Mouse (Mus musculus) liver (tissue): ENCODE measurements around the gene Dirc2.

Experiments used
- DNase-seq: peaks from one replicate; pipeline ENCODE4 v3.0.0-alpha.2; 2020; ENCODE audit warnings: mixed read lengths

Dirc2 gene

DNA sequence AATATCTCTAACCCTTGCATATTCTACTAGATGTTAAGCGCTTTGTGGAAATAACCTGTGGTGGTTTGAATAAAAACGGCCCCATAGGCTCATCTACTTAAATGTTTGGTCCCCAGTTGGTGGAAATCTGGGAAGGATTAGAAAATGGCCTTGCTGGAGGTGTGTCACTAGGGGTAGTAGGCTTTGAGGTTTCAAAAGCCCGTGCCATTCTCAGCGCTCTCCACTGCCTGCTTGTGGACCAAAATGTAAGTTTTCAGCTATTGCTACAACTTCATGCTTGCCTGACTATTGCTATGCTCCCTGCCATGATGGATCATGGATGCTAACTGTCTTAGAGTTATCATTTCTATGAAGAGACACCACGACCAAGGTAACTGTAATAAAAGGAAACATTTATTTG is 2.5 kb upstream of the Dirc2 start:
- no peak for DNase-seq

DNA sequence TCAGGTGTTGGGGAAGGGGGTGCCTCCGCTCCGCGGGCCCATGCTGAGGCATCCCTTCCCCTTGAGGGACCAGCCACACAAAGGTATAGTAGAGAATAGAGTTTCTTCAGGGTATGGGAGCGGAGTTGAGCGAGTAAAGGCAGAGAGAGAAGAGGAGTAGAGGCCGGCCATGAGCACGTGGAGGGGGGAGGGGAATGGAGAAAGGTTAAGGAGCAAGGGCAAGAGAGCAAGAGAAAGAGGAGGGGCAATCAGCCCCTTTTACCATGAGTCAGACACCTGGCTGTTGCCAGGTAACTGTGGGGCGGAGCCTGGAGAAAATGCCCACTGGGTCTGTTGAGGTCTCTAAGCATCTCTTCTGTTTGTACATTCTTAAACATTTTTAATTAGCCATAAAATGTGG is 2.0 kb upstream of the Dirc2 start:
- DNase-seq = peak; percentile 36

DNA sequence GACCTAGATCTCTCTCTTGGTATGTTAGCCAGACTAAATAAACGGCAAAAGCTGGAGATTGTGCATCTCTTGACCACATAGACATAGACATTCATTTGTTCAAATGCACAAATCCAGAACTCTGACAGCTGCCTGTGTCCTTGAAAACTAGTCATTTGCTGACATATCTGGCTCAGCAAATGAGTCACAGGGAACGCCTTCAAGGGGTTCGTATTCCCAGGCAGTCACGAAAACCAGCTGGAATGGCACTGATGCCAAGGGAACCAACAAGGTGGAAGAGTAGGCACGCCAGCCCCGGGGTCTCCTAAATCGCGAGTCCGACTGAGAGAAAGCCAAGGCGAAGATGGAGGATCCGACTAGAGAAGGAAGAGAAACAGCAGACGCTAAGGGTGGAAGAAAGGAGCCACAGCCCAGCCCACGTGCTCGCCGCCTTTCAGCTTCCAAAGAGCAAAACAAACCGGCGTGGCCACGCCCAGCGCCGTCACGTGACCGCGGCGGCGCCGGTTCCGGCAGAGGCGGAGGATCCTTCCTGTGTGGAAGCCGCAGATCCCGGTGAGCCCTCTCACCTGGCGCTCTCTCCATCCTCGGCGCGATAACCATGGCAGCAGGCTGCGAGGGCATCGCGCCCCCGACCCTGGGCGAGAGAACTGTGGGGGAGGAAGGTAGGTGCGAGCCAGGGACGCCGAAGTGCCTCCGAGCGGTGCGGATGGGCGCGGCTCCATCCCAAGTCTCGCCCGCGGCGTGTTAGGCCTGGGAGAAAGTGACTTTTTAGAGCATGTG is 912 bp upstream of the Dirc2 start, which contains the start of gene Hspbap1:
Gene Hspbap1 (plus strand): TSS at position 498 of the 780 bp plus-strand sequence.
- DNase-seq = peak; percentile 93

DNA sequence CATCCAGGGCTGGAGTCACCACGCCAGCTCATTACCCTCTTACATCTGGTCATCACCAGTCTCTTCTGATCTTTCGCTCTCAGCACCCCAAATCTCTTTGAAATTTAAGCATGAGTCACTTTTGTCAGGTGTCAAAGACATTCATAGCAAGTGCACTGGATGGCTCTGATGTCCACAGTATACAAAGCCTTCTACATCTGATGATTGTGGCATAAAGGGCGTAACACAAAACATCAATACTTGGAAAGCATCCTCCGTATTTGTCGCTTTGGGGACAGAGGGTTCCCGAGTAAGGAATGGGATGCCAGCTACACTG is 729 bp downstream of the Dirc2 start:
- peak; percentile 21 for DNase-seq

DNA sequence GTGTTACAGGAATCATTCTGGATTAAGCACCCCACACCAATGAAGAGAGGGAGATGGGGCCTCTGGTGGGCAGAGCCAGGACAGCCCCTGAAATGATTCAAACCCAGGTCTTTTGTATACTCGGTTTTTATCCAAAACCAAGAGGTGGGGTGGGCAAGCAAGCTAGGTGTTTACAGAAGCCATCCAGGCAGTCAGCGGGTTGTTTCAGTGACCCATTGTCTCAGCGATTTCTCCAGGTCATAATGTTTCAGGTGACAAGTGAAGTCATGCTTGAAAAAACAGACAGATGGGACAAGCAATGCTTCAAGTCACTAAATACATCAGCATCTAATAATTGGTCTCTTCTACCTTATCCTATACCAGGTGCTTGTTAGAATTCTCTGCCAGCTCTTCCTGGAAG is 2.8 kb downstream of the Dirc2 start:
- DNase-seq = no peak

DNA sequence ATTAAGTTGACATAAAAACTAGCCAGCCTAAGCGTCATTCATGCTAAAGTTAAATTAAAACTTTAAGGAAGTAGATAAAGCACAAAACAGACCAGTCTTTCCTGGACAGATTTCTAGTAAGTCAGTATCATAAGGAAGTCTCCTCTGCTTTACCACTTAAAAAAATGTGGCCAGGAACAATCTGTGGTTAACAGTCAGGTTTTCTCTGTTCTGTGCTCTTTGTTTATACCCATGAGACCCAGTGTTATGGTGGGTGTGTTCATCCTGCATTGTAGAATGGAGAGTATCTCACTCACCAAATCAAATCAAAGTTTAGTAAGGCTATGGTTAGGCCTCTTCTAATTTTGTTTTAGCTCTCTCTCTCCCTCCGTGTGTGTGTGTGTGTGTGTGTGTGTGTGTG is 3.7 kb downstream of the Dirc2 start:
- DNase-seq = no peak

DNA sequence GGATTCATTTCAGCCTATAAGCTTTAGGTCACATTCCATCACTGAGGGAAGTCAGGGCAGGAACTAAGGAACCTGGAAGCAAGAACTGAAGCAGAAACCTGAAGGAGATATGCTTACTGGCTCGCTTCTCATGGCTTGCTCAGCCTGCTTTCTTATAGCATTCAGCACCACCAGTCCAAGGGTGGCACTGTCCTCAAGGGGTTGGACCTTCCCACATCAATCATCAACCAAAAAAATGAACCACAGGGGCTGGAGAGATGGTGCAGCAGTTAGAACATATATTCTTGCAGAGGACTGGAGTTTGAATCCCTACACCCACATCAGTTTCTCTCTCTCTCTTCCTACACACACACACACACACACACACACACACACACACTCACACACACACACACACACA is 4.2 kb downstream of the Dirc2 start:
- peak; percentile 44 for DNase-seq

DNA sequence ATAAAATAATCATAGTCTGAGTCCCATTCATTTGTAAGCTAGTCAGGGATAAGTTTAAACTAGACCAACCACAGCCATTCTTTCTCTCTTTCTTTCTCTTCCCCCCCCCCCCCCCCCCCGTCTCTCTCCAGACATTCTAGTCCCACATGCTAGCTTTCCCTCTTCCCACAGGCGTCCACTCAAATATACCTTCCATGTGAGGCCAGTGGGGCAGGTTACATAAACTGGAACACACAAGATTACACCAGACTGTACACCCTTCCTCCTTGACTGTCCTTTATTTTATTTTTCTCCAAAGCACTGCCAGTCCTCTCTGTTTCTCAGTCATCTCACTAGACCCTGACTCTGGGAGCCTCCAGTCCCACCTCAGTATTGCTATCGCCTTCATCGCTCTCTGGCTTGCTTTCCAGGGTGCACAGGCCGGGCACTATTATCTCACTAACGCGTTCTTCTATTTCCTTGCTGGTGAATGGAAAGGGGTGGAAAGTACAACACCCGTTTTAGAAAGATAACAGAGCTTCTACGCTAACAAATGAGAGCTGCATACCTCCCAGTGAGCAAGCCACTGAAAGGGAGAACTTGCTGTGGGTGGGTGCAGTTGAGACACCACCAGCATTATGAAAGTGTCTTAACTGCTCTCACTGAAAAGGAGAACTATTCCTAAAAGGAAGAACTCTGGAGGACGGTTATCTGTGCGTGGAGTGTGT is 5.4 kb downstream of the Dirc2 start:
- DNase-seq = peak; percentile 82

DNA sequence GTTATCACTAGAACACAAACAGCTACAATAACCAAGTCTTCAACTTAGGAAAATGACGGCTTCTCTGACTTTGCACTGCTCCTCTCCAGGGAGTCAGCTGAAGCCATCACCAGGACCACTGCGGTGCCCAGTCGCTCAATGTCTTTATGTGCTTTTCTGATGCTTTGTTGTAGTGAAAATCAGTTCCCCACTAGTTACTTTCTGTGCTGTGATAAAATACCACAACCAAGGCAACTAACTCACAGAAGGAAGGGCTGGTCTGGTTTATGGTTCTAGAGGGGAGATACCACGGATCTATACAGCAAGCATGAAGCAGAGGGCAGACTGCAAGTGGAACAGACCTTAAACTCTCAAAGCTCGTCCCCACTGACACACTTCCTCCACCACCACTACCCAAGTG is 9.8 kb downstream of the Dirc2 start:
- DNase-seq = no peak

DNA sequence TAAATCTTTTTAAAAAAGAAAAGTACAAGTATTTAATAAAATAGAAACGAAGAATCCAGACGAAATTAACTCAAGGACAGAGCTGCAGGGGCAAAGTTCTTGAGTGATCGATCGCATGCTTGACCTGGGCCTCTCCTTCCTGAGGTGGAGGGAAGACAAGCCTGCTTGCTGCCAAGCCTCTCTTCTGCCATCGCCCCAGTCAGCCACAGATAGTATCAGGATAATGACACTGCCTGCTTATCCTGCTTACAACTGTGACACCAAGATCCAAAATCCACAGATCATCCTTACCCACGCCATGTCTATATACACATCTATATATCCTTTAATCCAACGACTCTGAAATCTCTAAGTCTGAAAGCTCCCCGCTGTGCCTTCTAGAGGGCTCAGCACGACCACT is 12.5 kb downstream of the Dirc2 start:
- DNase-seq = no peak

DNA sequence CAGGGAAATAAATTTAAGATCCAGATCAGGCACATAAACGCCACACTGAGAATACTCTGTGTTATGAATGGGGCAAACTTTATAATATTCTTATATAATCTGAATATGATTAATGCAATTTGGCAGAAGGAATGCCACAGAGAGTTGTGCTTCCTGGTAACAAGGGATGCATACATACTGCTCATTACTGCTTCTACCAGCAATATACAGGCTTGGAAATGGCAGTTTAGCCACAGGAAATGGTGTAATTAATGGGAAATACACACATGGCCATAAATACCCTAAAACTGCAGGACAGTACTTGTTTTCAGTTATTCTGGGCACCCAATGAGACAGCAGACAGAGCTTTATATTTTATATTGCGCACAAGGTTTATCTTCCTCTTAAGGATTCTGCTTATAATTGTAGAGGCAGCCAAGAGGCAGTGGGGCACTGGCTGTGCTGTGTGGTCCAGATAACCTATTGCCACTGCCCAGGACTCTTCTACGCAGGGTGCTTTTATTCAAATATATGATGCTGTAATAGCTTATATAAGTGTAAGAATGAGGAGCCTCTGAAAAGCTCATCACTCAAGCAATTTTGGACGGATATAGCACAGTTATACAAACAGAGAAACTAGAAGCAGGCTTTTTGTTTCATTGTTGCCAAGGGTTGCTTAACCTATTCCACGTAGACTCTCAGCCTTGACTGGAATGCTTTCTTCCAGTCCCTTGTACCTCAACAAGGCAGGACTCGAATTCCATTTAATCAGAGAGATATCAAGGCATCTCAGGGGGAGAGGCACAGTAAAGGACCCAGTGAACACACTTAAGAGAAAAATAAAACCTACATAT is 13.4 kb downstream of the Dirc2 start:
- DNase-seq = peak; percentile 40

DNA sequence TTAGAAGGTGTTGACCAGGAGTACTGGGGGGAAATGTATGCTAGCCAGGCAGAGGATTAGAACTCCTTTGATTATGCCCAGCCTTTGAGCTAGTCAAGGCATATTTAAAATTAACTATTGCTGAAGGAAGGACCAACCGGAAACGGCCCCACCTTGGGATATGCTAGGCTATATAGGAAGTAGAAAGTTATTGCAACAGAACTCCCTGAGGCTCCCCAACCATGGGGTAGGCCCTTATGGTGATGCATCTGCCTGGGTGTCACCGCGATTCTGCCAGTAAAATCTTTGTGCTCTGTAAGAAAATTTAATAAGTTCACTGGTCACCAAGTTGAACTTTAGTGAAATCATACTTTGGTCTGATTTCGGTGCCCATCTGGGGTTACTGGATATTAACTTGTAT is 15.2 kb downstream of the Dirc2 start:
- DNase-seq = no peak

DNA sequence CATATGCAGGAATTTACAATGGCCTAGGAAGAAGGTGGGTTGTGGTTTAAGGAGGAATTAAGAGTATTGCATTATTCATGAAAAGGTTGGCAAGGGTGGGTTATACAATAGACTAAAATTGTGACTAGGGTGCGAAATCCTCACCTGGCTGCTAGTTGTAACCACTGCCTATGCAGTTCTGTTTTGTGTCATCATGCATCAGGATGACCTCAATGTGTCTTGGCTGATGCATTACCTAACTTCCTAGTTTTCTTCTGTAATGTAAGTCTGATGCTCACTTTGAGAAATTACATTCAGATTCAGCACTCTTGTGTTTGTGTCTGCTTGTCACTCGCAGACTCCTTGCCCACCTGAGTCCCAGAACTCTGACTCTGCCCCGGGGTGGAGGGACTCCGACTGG is 17.3 kb downstream of the Dirc2 start:
- DNase-seq = no peak

DNA sequence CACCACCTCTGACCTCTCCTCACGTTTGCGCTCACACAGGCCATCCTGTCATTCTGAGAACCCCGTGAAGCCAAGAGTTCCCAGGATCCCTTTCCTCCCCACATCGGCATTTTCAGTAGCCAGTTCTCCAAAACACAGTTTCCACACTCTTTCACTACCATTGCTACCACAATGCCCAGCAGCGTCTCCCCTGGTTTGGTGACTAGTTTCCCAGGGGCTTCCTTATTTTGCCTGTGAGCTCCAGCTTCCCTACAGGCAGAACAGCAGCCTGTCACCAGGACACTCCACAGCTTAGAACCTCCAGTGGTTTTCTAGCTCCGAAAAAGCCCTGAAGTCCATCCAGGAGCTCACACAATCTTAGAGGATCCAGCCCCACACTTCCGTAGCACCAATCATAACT is 19.8 kb downstream of the Dirc2 start:
- DNase-seq = no peak

DNA sequence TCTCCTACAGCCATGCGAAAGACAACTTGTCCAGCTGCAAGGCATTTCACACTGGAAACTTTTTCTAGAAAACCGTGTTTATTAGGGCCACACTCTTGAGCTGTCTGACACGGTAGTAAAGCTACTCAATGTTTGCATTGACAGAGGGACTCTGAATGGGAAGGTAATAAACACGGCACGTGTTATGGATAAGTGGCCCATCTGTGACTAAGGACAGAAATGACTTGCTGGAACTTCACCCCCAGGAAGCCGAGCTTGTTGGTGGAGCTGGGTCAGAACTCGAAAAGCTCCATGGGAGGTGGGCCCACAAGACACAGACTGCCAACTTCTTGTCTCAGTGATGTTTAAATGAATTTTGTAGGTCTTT is 20.9 kb downstream of the Dirc2 start:
- DNase-seq = no peak

DNA sequence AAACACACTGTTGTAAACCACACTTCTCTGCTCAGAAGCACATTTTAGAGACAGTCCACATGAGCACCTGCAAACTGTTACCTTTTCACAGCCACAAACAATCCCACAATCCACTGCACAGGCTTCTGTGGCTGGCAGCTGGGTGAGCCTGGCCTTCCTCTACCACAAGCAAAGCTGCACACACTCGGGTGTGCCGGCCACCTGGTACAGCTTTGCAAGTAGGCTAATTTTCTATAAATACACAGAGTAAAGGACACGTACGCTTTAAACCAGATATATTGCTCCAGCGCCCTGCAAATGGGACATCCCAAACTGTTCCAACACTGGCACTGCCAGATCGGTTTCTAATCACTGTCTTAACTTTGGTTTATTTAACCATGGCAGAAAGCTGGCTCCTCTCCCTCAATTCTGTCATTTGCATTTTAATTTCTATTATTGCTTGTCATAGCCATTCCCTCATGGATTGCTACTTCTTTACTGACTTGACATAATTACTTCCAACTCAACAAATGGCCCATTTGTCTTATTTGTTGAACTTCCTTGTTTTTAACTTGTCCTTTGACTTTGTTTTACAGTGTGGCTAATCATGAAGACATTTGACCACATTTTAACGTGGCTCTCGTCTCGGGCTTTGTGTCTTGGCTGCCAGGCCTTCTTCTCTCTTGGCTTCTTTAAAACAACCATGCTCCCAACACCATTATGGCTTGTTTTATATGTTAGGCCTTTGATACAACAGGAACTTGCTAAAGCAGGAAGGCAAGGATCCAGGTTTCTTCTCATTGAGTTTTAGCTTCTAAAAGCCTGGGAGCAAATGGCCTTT is 21.5 kb downstream of the Dirc2 start:
- no peak for DNase-seq

DNA sequence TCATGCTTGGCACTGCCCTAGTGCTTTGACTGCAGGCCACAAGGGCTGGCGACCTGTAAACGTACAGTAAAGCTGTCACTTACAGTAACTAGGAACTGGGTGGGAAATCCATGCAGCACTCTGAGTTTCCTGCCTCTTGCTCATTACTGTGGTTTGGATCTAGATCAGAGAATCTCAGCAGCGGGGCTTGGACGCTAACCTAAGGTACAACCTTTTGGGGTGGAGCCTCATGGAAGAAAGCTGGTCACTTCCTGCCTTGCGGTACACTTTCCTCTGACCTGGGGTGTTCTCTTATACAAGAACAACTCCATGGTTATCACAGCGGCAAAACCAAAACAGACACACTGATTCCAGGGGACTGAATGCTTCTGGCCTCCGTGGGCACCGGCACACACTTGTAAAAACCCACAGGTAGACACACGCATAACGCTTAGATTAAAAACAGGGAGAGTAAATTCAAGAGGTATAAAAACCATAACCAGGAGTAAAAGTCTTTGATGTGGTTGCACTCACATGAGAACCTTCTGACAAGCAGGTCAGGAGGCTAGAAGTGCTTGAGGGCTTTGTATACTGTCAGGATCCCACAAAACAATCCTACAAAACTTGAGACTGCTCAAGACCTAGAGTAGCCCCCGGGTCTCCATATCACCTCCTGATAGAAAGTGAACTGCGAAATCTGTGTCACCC is 26.8 kb downstream of the Dirc2 start:
- no peak for DNase-seq

DNA sequence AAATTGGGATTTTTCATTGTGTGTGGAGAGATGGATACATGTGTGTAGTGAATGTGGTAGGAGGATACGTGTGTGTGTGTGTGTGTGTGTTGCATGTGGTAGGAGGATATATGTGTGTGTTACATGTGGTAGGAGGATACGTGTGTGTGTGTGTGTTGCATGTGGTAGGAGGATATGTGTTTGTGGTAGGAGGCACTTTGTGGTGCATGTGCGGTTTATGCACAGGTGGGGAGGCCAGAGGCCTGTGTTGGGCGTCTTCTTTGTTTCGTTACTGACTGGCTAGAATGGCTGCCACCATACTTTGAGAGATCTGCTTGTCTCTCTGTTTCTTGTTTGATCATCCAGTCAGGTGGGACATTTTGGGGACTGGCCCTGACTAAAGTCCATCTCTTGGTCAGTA is 27.5 kb downstream of the Dirc2 start:
- no peak for DNase-seq

DNA sequence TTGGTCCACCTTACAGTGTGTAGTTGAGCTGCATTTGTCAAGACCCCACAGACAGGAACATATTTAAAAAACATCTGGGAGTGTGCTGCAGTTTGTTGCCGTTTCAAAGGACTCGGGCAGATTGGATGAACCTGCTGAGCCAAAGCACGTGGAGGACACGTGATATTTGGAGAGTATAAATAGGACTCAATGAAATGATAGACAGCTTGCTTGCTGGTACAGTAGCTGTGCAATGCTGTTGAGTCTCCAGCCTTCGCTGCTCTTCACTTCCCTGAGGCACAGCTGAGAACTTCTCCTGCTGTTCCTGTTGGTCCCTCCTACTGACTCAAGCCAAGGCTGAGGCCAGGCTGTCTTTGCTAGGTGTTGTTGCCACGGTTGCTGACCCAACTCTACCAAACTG is 28.2 kb downstream of the Dirc2 start:
- no peak for DNase-seq

DNA sequence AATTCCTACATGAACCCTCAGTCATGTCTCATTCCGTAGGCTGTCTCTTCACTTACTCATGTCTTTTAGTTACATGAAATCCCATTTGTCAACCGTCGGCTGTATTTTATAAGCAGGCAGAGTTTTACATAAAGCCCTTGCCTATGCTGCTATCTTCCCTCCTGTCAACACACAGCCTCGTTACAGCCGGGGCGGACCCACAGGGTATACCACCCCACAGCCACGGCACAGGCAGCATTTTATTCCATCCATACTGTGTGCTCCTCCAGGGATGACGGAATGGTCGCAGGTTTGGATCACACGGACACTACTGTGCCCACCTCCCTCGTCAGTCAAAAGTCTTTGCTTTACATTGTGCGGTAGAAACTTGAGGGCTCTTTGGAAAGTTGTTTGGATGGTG is 28.8 kb downstream of the Dirc2 start:
- no peak for DNase-seq

DNA sequence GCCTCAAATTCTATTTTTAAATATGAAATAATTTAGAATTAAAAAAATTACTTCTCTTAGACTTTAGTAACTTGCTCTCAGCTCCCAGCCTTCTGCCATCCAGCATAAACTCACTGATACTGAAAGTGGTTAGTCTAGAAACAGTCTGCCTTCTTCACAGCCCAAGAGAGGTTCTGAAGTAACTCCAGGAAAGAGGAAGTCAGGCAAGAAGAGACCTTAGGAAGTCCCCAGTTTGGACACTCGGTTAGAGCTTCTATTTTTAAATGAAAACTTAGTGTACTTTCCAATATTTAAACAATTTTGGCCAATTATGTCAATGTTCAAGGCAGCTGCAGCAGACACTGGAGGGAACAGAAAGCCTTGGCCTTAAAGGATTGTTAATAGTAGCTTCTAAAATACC is 29.6 kb downstream of the Dirc2 start:
- no peak for DNase-seq

DNA sequence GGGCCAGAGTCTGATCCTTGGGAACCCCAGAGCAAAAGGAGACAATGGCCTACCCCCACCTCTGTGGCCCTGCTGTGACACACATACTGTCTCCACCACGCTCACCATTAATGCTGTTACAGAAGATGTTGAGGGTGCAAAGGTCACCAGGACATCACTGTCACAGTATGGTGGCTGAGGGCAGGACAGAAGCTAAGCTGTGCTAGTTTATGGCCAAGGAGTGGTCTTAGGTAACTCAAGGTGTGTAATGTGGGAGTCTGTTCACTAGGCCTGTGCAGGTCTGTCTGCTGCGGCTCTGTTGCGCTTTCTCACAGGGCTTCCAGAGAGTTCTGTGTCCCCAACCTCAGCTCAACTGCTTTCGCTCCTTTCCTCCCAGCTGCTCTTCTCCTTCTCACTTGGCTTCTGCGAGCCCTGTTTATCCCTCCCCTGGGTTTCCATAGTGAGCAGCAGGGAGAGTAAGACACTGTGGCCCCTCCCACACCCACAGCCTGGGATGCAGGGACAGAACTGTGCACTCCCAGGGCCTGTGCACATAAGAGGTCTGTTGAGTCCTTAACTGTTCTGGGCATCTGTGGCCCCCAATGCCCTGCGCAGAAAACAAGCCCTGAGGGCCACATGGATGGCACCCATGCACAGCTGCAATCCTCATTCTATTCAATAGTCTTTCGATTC is 30.9 kb downstream of the Dirc2 start:
- no peak for DNase-seq
